Mouse (Mus musculus) limb, embryonic 15.5 days (tissue): ENCODE results near the gene Acss1. TPM values are rescaled to one million over a fixed set of nuclear protein-coding genes. Genes with fewer than 3 reads are reported as not detected.
A peak's percentile ranks its signal among the peaks of the same experiment; 100 is the strongest.

ENCODE experiments used
- ATAC-seq: fragments of 200-750 bp; cut with Nextera tagmentation; 2 replicates; pipeline ENCODE4 v1.8.0; 2017; ENCODE audit warnings: low read depth, moderate TSS enrichment; ENCODE audit not compliant: insufficient number of reproducible peaks, low FRiP score, low TSS enrichment
- H3K27ac ChIP-seq: fragments of 300-500 bp; sonication (generic); 2 replicates; pipeline ENCODE4 v1.5.1; 2015; ENCODE audit warnings: moderate library complexity, mild to moderate bottlenecking, inconsistent platforms
- H3K27me3 ChIP-seq: fragments of 300-500 bp; sonication (generic); 2 replicates; pipeline ENCODE4 v1.6.1; 2015; ENCODE audit warnings: inconsistent platforms
- H3K36me3 ChIP-seq: fragments of 300-500 bp; sonication (generic); 2 replicates; pipeline ENCODE4 v1.6.1; 2015; ENCODE audit warnings: inconsistent platforms
- H3K4me1 ChIP-seq: fragments of 300-500 bp; sonication (generic); 2 replicates; pipeline ENCODE4 v1.6.1; 2015; ENCODE audit warnings: inconsistent platforms
- H3K4me2 ChIP-seq: fragments of 300-500 bp; sonication (generic); 2 replicates; pipeline ENCODE4 v1.6.1; 2015; ENCODE audit warnings: mild to moderate bottlenecking, inconsistent platforms
- H3K4me3 ChIP-seq: fragments of 300-500 bp; sonication (generic); 2 replicates; pipeline ENCODE4 v1.5.1; 2015; ENCODE audit warnings: mild to moderate bottlenecking, inconsistent platforms
- H3K9ac ChIP-seq: fragments of 300-500 bp; sonication (generic); 2 replicates; pipeline ENCODE4 v1.6.1; 2015; ENCODE audit warnings: inconsistent platforms
- H3K9me3 ChIP-seq: fragments of 300-500 bp; sonication (generic); 2 replicates; pipeline ENCODE4 v1.6.1; 2016; ENCODE audit warnings: inconsistent platforms
- WGBS: fragments of 180-500 bp; shearing (Covaris S2); methylation state at CpG from one replicate; pipeline ENCODE4 v1.1.7; 2015; 5-methylcytosine and 5-hydroxymethylcytosine counted together
- polyA plus RNA-seq: library from polyadenylated mRNA; unstranded; fragments of >200 nt; fragmentation: Nextera tagmentation; extraction: Ambion mirVana; gene quantifications from 2 replicates; pipeline ENCODE4 v1.2.1, GENCODE M21; 2015

Gene Acss1
- polyA plus RNA-seq, 1 experiment from 2014 or later = 6.1 TPM

- 39% methylated on average over 1 of the region's 1 CpGs for WGBS
- no peak overlapping the region for H3K27ac ChIP-seq
- no peak overlapping the region for H3K4me2 ChIP-seq
- 0 out of 2 replicates have a peak, but pooled peaks cover 3% of the 10 kb centered on the region for H3K4me1 ChIP-seq
- ATAC-seq = no peak
- no peaks in the 10 kb centered on the region for H3K36me3 ChIP-seq
- 0 out of 2 replicates have a peak, but pooled peaks cover 4% of the 10 kb centered on the region for H3K27me3 ChIP-seq
- H3K9me3 ChIP-seq = no peaks in the 10 kb centered on the region
- no peak overlapping the region for H3K9ac ChIP-seq
- no peak overlapping the region for H3K4me3 ChIP-seq
These were observed 7.2 kb upstream of the Acss1 start for GRCm38 (mm10) chr2:150675525-150675924.

GRCm38 (mm10) chr2:150674900-150675299, 6.6 kb upstream of the Acss1 start:
- H3K4me3 ChIP-seq = no peak overlapping the region
- 0 out of 2 replicates have a peak, but pooled peaks cover 3% of the 10 kb centered on the region for H3K4me1 ChIP-seq
- H3K4me2 ChIP-seq = no peak overlapping the region
- H3K27me3 ChIP-seq = 0 out of 2 replicates have a peak, but pooled peaks cover 4% of the 10 kb centered on the region
- H3K9ac ChIP-seq = no peak overlapping the region
- ATAC-seq = no peak
- H3K9me3 ChIP-seq = no peaks in the 10 kb centered on the region
- H3K27ac ChIP-seq = no peak overlapping the region
- WGBS = 3% methylated on average over 2 of the region's 2 CpGs
- H3K36me3 ChIP-seq = no peaks in the 10 kb centered on the region

GRCm38 (mm10) chr2:150673929-150674328, 5.6 kb upstream of the Acss1 start:
- WGBS = 84% methylated on average over 11 of the region's 11 CpGs
- Histone ChIP-seq H3K4me3 (no peak overlapping the region), H3K36me3 (no peaks in the 10 kb centered on the region), H3K27ac (no peak overlapping the region), H3K4me2 (no peak overlapping the region), H3K9me3 (no peaks in the 10 kb centered on the region), H3K9ac (no peak overlapping the region), H3K27me3 (peaks cover 10% of the 10 kb centered on the region), H3K4me1 (0 out of 2 replicates have a peak, but pooled peaks cover 3% of the 10 kb centered on the region)
- no peak for ATAC-seq

- no peak for ATAC-seq
- Histone ChIP-seq H3K9ac (no peak overlapping the region), H3K4me2 (no peak overlapping the region), H3K27ac (no peak overlapping the region), H3K9me3 (no peaks in the 10 kb centered on the region), H3K36me3 (no peaks in the 10 kb centered on the region), H3K27me3 (peaks cover 14% of the 10 kb centered on the region), H3K4me3 (no peak overlapping the region), H3K4me1 (peaks cover 19% of the 10 kb centered on the region; the same call in 1 of the 2 replicates)
- WGBS = 75% methylated on average over 8 of the region's 8 CpGs
These were observed 3.5 kb upstream of the Acss1 start for GRCm38 (mm10) chr2:150671609-150672290.

- ATAC-seq = no peak
- H3K9me3 ChIP-seq = no peaks in the 10 kb centered on the region
- no peak overlapping the region for H3K4me3 ChIP-seq
- no peak overlapping the region for H3K27ac ChIP-seq
- H3K4me2 ChIP-seq = no peak overlapping the region
- peaks cover 16% of the 10 kb centered on the region for H3K27me3 ChIP-seq
- peaks cover 20% of the 10 kb centered on the region; the same call in 1 of the 2 replicates for H3K4me1 ChIP-seq
- WGBS = 91% methylated on average over 1 of the region's 1 CpGs
- H3K36me3 ChIP-seq = no peaks in the 10 kb centered on the region
- no peak overlapping the region for H3K9ac ChIP-seq
These were observed 2.6 kb upstream of the Acss1 start for GRCm38 (mm10) chr2:150670926-150671325.

GRCm38 (mm10) chr2:150669454-150670045, 1.2 kb upstream of the Acss1 start:
- no peaks in the 10 kb centered on the region for H3K9me3 ChIP-seq
- peaks cover 16% of the 10 kb centered on the region for H3K27me3 ChIP-seq
- H3K4me2 ChIP-seq = no peak overlapping the region
- H3K4me1 ChIP-seq = peaks cover 18% of the 10 kb centered on the region; the same call in 1 of the 2 replicates
- H3K27ac ChIP-seq = no peak overlapping the region
- 57% methylated on average over 2 of the region's 2 CpGs for WGBS
- no peaks in the 10 kb centered on the region for H3K36me3 ChIP-seq
- H3K4me3 ChIP-seq = no peak overlapping the region
- H3K9ac ChIP-seq = no peak overlapping the region
- ATAC-seq = no peak

- Histone ChIP-seq H3K27me3 (peaks cover 16% of the 10 kb centered on the region), H3K4me3 (no peak overlapping the region), H3K4me2 (no peak overlapping the region), H3K9ac (no peak overlapping the region), H3K4me1 (peaks cover 18% of the 10 kb centered on the region; the same call in 1 of the 2 replicates), H3K36me3 (no peaks in the 10 kb centered on the region), H3K27ac (no peak overlapping the region), H3K9me3 (no peaks in the 10 kb centered on the region)
- no peak for ATAC-seq
- WGBS = 76% methylated on average over 5 of the region's 5 CpGs
These were observed 656 bp upstream of the Acss1 start for GRCm38 (mm10) chr2:150668956-150669355.

GRCm38 (mm10) chr2:150667065-150667819, 1.1 kb downstream of the Acss1 start:
- H3K4me1 ChIP-seq = peaks cover 22% of the 10 kb centered on the region; the same call in 1 of the 2 replicates
- H3K27ac ChIP-seq = no peak overlapping the region
- H3K9me3 ChIP-seq = no peaks in the 10 kb centered on the region
- H3K9ac ChIP-seq = peak overlapping the region; percentile 27; the same call in 1 of the 2 replicates
- H3K27me3 ChIP-seq = peaks cover 16% of the 10 kb centered on the region
- whole genome bisulfite sequencing = 4% methylated on average over 17 of the region's 17 CpGs
- no peak for ATAC-seq
- no peaks in the 10 kb centered on the region for H3K36me3 ChIP-seq
- peak overlapping the region; percentile 64 for H3K4me3 ChIP-seq
- peak overlapping the region; percentile 87 for H3K4me2 ChIP-seq

GRCm38 (mm10) chr2:150666723-150667064, 1.6 kb downstream of the Acss1 start:
- WGBS = 51% methylated on average over 7 of the region's 7 CpGs

GRCm38 (mm10) chr2:150665534-150666451, 2.5 kb downstream of the Acss1 start:
- Histone ChIP-seq H3K9ac (no peak overlapping the region), H3K36me3 (no peaks in the 10 kb centered on the region), H3K27me3 (peaks cover 16% of the 10 kb centered on the region), H3K27ac (no peak overlapping the region), H3K4me2 (no peak overlapping the region), H3K4me1 (peaks cover 25% of the 10 kb centered on the region; the same call in 1 of the 2 replicates), H3K9me3 (no peaks in the 10 kb centered on the region), H3K4me3 (no peak overlapping the region)
- 59% methylated on average over 10 of the region's 10 CpGs for WGBS
- ATAC-seq = no peak

More at GRCm38 (mm10) chr2:150666723-150667064, 1.6 kb downstream of the Acss1 start:
- Histone ChIP-seq H3K27ac (no peak overlapping the region), H3K9ac (no peak overlapping the region), H3K36me3 (no peaks in the 10 kb centered on the region), H3K27me3 (peaks cover 16% of the 10 kb centered on the region), H3K4me2 (peak overlapping the region; percentile 87; the same call in 1 of the 2 replicates), H3K9me3 (no peaks in the 10 kb centered on the region), H3K4me3 (peak overlapping the region; percentile 64), H3K4me1 (peaks cover 25% of the 10 kb centered on the region; the same call in 1 of the 2 replicates)
- no peak for ATAC-seq

GRCm38 (mm10) chr2:150665006-150665405, 3.3 kb downstream of the Acss1 start:
- no peaks in the 10 kb centered on the region for H3K9me3 ChIP-seq
- no peak for ATAC-seq
- H3K27ac ChIP-seq = no peak overlapping the region
- peaks cover 16% of the 10 kb centered on the region for H3K27me3 ChIP-seq
- H3K4me1 ChIP-seq = peaks cover 25% of the 10 kb centered on the region; the same call in 1 of the 2 replicates
- 59% methylated on average over 2 of the region's 2 CpGs for WGBS
- no peak overlapping the region for H3K4me2 ChIP-seq
- no peak overlapping the region for H3K4me3 ChIP-seq
- H3K36me3 ChIP-seq = no peaks in the 10 kb centered on the region
- no peak overlapping the region for H3K9ac ChIP-seq
